ENCODE assay signal across 17 mouse cellular contexts in genomic region chr19:60300891-60301290, GRCm38 (mm10).
"Had no signal": no experiment of that assay in that cellular context is flagged by ENCODE, and none has a peak within 500 bp of the region (broad histone marks: within the 10 kb centered on the region; RNA-seq: fewer than 3 reads in every experiment).

No protein-coding gene starts in this region.

- H3K9me3 ChIP-seq: liver, embryonic 13.5 days had no signal

- H3K27me3 ChIP-seq: liver, embryonic 13.5 days had no signal

- H3K4me1 ChIP-seq: liver, embryonic 13.5 days had no signal

- DNase-seq: kidney, adult 9 months; kidney, postnatal 14 days; kidney, postnatal 4 days; layer of hippocampus, postnatal 36 days; liver, embryonic 13.5 days; lung, adult 2 months; lung, postnatal 14 days; lung, postnatal 4 days; midbrain, embryonic 14.5 days; right cerebral cortex, postnatal 14 days; right cerebral cortex, postnatal 4 days; thymus, adult 2 months; thymus, postnatal 25 days had no signal

- H3K4me3 ChIP-seq: layer of hippocampus, adult 2 months; left cerebral cortex, adult 2 months; liver, embryonic 13.5 days had no signal

- H3K9ac ChIP-seq: liver, embryonic 13.5 days had no signal

- H3K36me3 ChIP-seq: liver, embryonic 13.5 days had no signal

- H3K4me2 ChIP-seq: liver, embryonic 13.5 days; midbrain, embryonic 11.5 days had no signal

- H3K27ac ChIP-seq: layer of hippocampus, adult 2 months; left cerebral cortex, adult 2 months; liver, embryonic 13.5 days; stomach, postnatal 0 days had no signal
